Mouse (Mus musculus): ENCODE data around the gene Prr22.

The Prr22 gene

GRCm38 (mm10) chr17:56761077-56761476 lies 9.0 kb upstream of the Prr22 start:
- in situ Hi-C loops (cut with MboI), result no loop called here

- in situ Hi-C loops (cut with MboI), result no loop called here
Observed at GRCm38 (mm10) chr17:56761991-56762410, 8.0 kb upstream of the Prr22 start.

GRCm38 (mm10) chr17:56762769-56763731 lies 7.0 kb upstream of the Prr22 start:
- in situ Hi-C loops (cut with MboI), result no loop called here

- in situ Hi-C loops (cut with MboI), result no loop called here
Observed at GRCm38 (mm10) chr17:56763741-56764250, 6.3 kb upstream of the Prr22 start.

- in situ Hi-C loops (cut with MboI), result no loop called here
Observed at GRCm38 (mm10) chr17:56764474-56765354, 5.3 kb upstream of the Prr22 start, which contains the start of gene Dus3l. Dus3l (plus strand) TSS chr17:56764757.

GRCm38 (mm10) chr17:56765431-56765830 lies 4.6 kb upstream of the Prr22 start:
- in situ Hi-C loops (cut with MboI), result no loop called here

- in situ Hi-C loops (cut with MboI), result no loop called here
Observed at GRCm38 (mm10) chr17:56766631-56767405, 3.2 kb upstream of the Prr22 start.

GRCm38 (mm10) chr17:56767531-56768135 lies 2.4 kb upstream of the Prr22 start:
- in situ Hi-C loops (cut with MboI), result no loop called here

GRCm38 (mm10) chr17:56768941-56769340 lies 1.1 kb upstream of the Prr22 start:
- in situ Hi-C loops (cut with MboI), result no loop called here

GRCm38 (mm10) chr17:56777568-56777967 lies 7.5 kb downstream of the Prr22 start:
- in situ Hi-C loops (cut with MboI), result no loop called here

- in situ Hi-C loops (cut with MboI), result no loop called here
Observed at GRCm38 (mm10) chr17:56778779-56779362, 8.8 kb downstream of the Prr22 start.

GRCm38 (mm10) chr17:56780291-56780978 lies 10.4 kb downstream of the Prr22 start:
- in situ Hi-C loops (cut with MboI), result no loop called here

- in situ Hi-C loops (cut with MboI), result no loop called here
Observed at GRCm38 (mm10) chr17:56788886-56789285, 18.8 kb downstream of the Prr22 start.

- in situ Hi-C loops (cut with MboI), result no loop called here
Observed at GRCm38 (mm10) chr17:56789286-56789685, 19.2 kb downstream of the Prr22 start.

- in situ Hi-C loops (cut with MboI), result no loop called here
Observed at GRCm38 (mm10) chr17:56792588-56792987, 22.5 kb downstream of the Prr22 start.

GRCm38 (mm10) chr17:56793614-56794319 lies 23.7 kb downstream of the Prr22 start:
- in situ Hi-C loops (cut with MboI), result no loop called here

- in situ Hi-C loops (cut with MboI), result no loop called here
Observed at GRCm38 (mm10) chr17:56799276-56799675, 29.2 kb downstream of the Prr22 start.

GRCm38 (mm10) chr17:56802065-56802464 lies 32.0 kb downstream of the Prr22 start:
- in situ Hi-C loops (cut with MboI), result no loop called here

- in situ Hi-C loops (cut with MboI), result no loop called here
Observed at GRCm38 (mm10) chr17:56804952-56805351, 34.9 kb downstream of the Prr22 start.
